Mouse (Mus musculus): ENCODE measurements around the gene Fnbp1l. TPM values are rescaled to one million over a fixed set of nuclear protein-coding genes. Genes with fewer than 3 reads are reported as not detected.

Fnbp1l gene
- polyA plus RNA-seq, 1 experiment from 2014 or later: 46.4 TPM

DNA sequence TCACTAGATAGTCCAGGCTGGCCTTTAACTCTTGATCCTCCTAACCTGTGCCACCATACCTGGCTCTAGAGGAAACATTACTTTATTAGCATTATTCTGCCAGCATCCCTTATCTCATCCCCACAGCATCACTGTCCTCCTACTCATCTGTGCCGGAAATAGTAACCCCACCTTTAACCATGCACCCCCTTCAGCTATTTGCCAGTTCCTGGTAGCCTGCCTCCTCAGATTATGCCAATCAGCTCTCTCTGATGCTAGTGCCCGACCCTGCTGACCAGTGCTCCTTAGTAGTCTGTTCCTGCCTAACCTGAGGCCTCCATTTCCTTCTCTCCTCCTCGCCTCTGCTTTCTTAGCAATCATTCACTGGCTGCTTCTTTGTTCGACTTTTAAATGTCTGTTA is 72.0 kb downstream of the Fnbp1l start:
- 76% methylated on average over 4 of the region's 4 CpGs for WGBS
- ATAC-seq (ENCODE audit: low read depth): no peak
- H3K4me1 ChIP-seq (replicated peaks; ENCODE audit: control insufficient read depth, insufficient read depth, low read length): no peaks in the 10 kb centered on the region
- peaks cover 26% of the 10 kb centered on the region for H3K36me3 ChIP-seq (ENCODE audit: control insufficient read depth, insufficient read depth, low read length)
- no peaks in the 10 kb centered on the region for H3K27me3 ChIP-seq (ENCODE audit: control insufficient read depth, insufficient read depth, low read depth, low read length)
- H3K4me3 ChIP-seq (ENCODE audit: low read length): no peak overlapping the region
- no peak overlapping the region for H3K4me2 ChIP-seq (ENCODE audit: low read depth, low read length)
- no peak overlapping the region for H3K9ac ChIP-seq (ENCODE audit: low read length)
- no peaks in the 10 kb centered on the region for H3K9me3 ChIP-seq (ENCODE audit: control insufficient read depth, low read length)
- no peak overlapping the region for H3K27ac ChIP-seq (ENCODE audit: low read length)

DNA sequence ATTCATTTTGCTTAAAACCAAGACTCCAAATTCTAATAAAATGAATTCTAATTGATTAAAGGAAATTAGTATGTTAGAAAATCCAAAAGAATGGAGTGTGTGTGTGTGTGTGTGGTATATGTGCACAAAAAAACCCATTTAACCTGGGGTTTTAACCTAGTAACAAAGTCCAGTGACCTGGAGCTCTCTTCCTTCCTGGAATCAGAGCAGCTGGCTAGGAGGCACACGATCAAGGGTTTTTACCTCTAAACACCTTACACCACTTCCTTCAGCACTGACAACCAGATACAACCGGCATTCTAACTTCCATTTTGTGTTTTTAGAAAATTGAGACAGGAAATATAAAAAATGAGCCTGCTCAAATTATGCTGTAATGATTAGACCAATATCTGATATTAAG is 74.2 kb downstream of the Fnbp1l start:
- Histone ChIP-seq H3K4me2 (ENCODE audit: low read depth, low read length) (no peak overlapping the region), H3K27ac (ENCODE audit: low read length) (no peak overlapping the region), H3K27me3 (ENCODE audit: control insufficient read depth, insufficient read depth, low read depth, low read length) (no peaks in the 10 kb centered on the region), H3K4me3 (ENCODE audit: low read length) (no peak overlapping the region), H3K4me1 (replicated peaks; ENCODE audit: control insufficient read depth, insufficient read depth, low read length) (no peaks in the 10 kb centered on the region), H3K36me3 (ENCODE audit: control insufficient read depth, insufficient read depth, low read length) (peaks cover 31% of the 10 kb centered on the region), H3K9ac (ENCODE audit: low read length) (no peak overlapping the region), H3K9me3 (ENCODE audit: control insufficient read depth, low read length) (no peaks in the 10 kb centered on the region)
- no peak for ATAC-seq (ENCODE audit: low read depth)
- 83% methylated on average over 2 of the region's 2 CpGs for WGBS

DNA sequence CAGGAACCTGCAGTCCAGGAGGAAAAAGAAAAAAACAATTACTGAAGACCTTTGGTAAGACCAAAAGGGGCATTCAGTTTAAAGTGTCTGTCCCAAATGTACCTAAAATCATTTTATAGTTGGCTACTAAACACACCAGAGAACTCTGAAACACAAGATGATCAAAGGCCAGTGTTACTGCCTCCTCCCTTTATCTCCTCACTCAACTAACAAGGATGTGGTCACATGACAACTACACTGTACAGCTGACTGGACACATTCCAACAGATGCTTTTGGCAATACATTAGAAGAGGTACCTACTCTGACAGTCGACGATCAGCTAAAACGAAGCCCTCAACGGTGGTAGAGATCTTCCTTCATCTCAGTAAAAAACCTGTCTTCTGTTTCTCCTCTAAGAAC is 78.6 kb downstream of the Fnbp1l start:
- Histone ChIP-seq H3K4me3 (ENCODE audit: low read length) (no peak overlapping the region), H3K27ac (ENCODE audit: low read length) (no peak overlapping the region), H3K4me2 (ENCODE audit: low read depth, low read length) (no peak overlapping the region), H3K27me3 (ENCODE audit: control insufficient read depth, insufficient read depth, low read depth, low read length) (no peaks in the 10 kb centered on the region), H3K9me3 (ENCODE audit: control insufficient read depth, low read length) (no peaks in the 10 kb centered on the region), H3K9ac (ENCODE audit: low read length) (no peak overlapping the region), H3K36me3 (ENCODE audit: control insufficient read depth, insufficient read depth, low read length) (peaks cover 34% of the 10 kb centered on the region), H3K4me1 (replicated peaks; ENCODE audit: control insufficient read depth, insufficient read depth, low read length) (no peaks in the 10 kb centered on the region)
- no peak for ATAC-seq (ENCODE audit: low read depth)
- WGBS: 70% methylated on average over 4 of the region's 4 CpGs

DNA sequence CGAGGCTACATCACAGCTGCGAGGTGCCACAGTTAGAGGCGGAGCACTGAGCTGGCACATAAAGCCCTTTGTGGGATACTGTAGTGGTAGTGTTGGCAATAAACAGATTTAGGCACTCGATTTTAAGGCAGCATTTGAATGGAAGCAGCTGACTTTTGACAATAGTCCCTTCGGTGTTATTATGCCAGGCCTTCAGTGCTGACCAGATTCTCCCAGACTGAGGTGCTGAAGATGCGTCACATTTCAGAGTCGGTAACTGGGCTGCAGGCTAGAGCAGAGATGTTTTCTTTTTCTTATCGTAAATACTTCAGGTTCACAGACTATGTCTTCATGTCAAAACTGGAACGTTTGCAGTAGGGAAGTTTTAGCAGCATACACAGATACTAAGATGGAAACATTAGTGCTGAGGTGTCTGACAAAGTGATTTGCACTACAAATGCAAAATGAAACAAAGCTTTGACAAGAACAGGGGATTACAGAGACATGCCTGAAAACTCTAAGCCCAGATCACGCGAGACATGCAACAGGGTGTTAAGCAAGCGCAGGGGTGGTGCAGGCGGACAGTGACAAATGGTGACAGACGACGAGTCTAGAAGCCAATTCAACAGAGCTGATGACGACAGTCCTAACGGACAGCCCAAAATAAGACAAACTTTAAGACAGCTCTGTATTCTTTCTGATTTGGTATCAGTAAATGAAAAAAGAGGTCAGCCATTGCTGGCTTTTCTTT is 79.4 kb downstream of the Fnbp1l start:
- Histone ChIP-seq H3K36me3 (ENCODE audit: control insufficient read depth, insufficient read depth, low read length) (peaks cover 34% of the 10 kb centered on the region), H3K27ac (ENCODE audit: low read length) (no peak overlapping the region), H3K4me2 (ENCODE audit: low read depth, low read length) (no peak overlapping the region), H3K9ac (ENCODE audit: low read length) (no peak overlapping the region), H3K9me3 (ENCODE audit: control insufficient read depth, low read length) (no peaks in the 10 kb centered on the region), H3K27me3 (ENCODE audit: control insufficient read depth, insufficient read depth, low read depth, low read length) (no peaks in the 10 kb centered on the region), H3K4me1 (replicated peaks; ENCODE audit: control insufficient read depth, insufficient read depth, low read length) (no peaks in the 10 kb centered on the region), H3K4me3 (ENCODE audit: low read length) (no peak overlapping the region)
- ATAC-seq (ENCODE audit: low read depth): no peak
- 77% methylated on average over 17 of the region's 17 CpGs for WGBS

DNA sequence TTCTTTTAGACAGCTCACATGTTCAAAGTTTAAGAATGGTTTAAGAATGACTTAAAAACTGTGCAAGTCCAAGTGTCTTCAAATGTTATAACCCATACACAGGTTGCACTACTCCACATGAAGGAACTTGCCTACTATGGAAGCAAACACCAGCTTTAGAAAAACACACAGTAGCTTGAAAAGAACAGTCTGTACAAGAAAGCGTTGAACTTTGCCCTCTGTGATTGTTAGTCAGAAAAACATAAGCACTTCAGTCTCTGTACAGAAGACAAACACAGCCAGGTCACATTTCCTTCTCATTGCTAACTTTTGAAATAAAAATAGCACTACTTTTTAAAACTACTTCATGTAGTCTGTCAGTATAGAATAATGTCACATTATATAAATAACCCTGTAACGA is 80.7 kb downstream of the Fnbp1l start:
- Histone ChIP-seq H3K4me3 (ENCODE audit: low read length) (no peak overlapping the region), H3K4me2 (ENCODE audit: low read depth, low read length) (no peak overlapping the region), H3K9ac (ENCODE audit: low read length) (no peak overlapping the region), H3K27ac (ENCODE audit: low read length) (no peak overlapping the region), H3K36me3 (ENCODE audit: control insufficient read depth, insufficient read depth, low read length) (peaks cover 24% of the 10 kb centered on the region), H3K27me3 (ENCODE audit: control insufficient read depth, insufficient read depth, low read depth, low read length) (no peaks in the 10 kb centered on the region), H3K4me1 (replicated peaks; ENCODE audit: control insufficient read depth, insufficient read depth, low read length) (no peaks in the 10 kb centered on the region), H3K9me3 (ENCODE audit: control insufficient read depth, low read length) (no peaks in the 10 kb centered on the region)
- no peak for ATAC-seq (ENCODE audit: low read depth)
- WGBS: 79% methylated on average over 2 of the region's 2 CpGs

DNA sequence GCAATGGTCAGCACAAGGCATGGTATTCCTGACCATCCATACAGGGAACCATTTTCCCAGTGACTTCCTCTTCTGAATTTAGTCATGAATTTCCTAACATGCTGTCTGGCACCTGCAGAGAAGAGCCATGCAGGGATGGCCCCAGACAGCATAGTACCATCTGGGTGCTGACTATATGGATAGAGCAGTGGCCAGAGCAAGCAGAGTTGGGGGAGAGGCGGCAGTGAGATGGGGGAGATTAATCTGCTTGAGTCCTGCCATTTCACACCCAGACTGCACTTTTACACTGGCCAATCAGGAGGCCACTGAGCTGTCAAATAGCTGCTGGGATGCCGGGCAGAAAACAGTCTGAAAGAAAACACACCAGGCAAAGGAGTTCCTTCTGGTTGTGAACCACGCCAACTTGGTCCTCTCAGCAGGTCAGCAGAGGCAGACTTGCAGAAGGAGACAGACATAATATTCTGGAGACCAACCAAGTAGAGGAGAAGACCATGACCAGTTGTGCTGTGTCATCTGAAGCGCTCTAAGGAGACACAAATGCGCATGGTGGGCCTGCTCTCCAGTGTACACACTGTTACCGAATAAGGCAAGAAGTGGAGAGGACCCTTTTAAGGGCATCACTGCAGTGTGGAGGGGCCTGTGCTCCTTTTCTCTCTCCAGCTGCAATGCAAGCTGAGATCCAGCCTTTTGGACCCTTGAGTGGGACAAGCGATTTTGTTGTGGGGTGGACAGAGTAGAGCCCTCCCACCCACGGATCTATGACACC is 83.4 kb downstream of the Fnbp1l start:
- Histone ChIP-seq H3K4me3 (ENCODE audit: low read length) (no peak overlapping the region), H3K36me3 (ENCODE audit: control insufficient read depth, insufficient read depth, low read length) (peaks cover 10% of the 10 kb centered on the region), H3K9me3 (ENCODE audit: control insufficient read depth, low read length) (no peaks in the 10 kb centered on the region), H3K4me1 (replicated peaks; ENCODE audit: control insufficient read depth, insufficient read depth, low read length) (no peaks in the 10 kb centered on the region), H3K27ac (ENCODE audit: low read length) (no peak overlapping the region), H3K9ac (ENCODE audit: low read length) (no peak overlapping the region), H3K4me2 (ENCODE audit: low read depth, low read length) (no peak overlapping the region), H3K27me3 (ENCODE audit: control insufficient read depth, insufficient read depth, low read depth, low read length) (no peaks in the 10 kb centered on the region)
- ATAC-seq (ENCODE audit: low read depth): no peak
- WGBS: 86% methylated on average over 8 of the region's 8 CpGs

DNA sequence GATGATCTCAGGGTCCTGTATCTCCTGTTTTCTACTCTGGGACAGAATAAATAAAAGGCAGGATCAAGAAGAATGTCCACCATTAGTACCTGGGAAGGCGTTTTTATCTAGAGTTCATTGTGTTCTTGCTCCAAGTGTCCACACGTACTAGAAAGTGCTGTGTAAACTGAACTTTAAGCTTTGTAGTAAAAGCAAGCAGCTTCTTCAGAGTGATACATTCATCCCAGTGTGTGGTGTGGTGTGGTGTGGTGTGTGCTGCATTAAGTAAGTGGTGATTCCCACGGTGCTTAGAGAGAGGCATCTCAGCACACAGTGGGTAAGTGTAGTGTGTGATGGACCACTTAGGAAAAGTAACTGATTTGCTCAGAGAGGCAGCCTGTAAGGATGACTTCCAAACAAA is 91.0 kb downstream of the Fnbp1l start:
- H3K9ac ChIP-seq (ENCODE audit: low read length): no peak overlapping the region
- H3K4me1 ChIP-seq (replicated peaks; ENCODE audit: control insufficient read depth, insufficient read depth, low read length): no peaks in the 10 kb centered on the region
- no peak for ATAC-seq (ENCODE audit: low read depth)
- H3K27ac ChIP-seq (ENCODE audit: low read length): no peak overlapping the region
- no peaks in the 10 kb centered on the region for H3K9me3 ChIP-seq (ENCODE audit: control insufficient read depth, low read length)
- H3K4me3 ChIP-seq (ENCODE audit: low read length): no peak overlapping the region
- 0 out of 2 replicates have a peak, but pooled peaks cover 3% of the 10 kb centered on the region for H3K36me3 ChIP-seq (ENCODE audit: control insufficient read depth, insufficient read depth, low read length)
- H3K27me3 ChIP-seq (ENCODE audit: control insufficient read depth, insufficient read depth, low read depth, low read length): no peaks in the 10 kb centered on the region
- WGBS: 61% methylated on average over 3 of the region's 3 CpGs
- H3K4me2 ChIP-seq (ENCODE audit: low read depth, low read length): no peak overlapping the region

DNA sequence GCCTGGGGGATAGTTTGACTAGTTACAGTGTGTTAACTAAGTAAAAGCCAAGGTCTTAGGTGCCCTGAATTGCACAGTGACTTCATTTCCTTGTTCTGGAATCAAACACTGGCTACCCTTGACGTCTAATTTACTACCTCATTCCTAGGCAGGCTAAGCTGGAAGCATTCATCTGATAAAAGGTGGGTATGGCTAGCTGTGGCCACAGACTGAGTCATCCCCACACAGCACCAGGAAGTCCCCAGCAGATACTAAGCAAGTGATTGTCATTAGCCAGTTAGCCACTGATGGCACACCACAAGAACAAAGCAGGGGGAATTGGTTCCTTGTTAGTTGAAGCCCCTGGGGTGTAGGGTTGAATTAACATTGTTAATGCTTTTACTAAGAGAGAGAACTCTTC is 98.2 kb downstream of the Fnbp1l start:
- no peak overlapping the region for H3K4me3 ChIP-seq (ENCODE audit: low read length)
- no peaks in the 10 kb centered on the region for H3K9me3 ChIP-seq (ENCODE audit: control insufficient read depth, low read length)
- no peaks in the 10 kb centered on the region for H3K27me3 ChIP-seq (ENCODE audit: control insufficient read depth, insufficient read depth, low read depth, low read length)
- 64% methylated on average over 1 of the region's 1 CpGs for WGBS
- no peak overlapping the region for H3K9ac ChIP-seq (ENCODE audit: low read length)
- H3K4me2 ChIP-seq (ENCODE audit: low read depth, low read length): no peak overlapping the region
- ATAC-seq (ENCODE audit: low read depth): no peak
- no peaks in the 10 kb centered on the region; the same call in 1 of the 2 replicates for H3K4me1 ChIP-seq (replicated peaks; ENCODE audit: control insufficient read depth, insufficient read depth, low read length)
- no peak overlapping the region for H3K27ac ChIP-seq (ENCODE audit: low read length)
- 0 out of 2 replicates have a peak, but pooled peaks cover 3% of the 10 kb centered on the region for H3K36me3 ChIP-seq (ENCODE audit: control insufficient read depth, insufficient read depth, low read length)

DNA sequence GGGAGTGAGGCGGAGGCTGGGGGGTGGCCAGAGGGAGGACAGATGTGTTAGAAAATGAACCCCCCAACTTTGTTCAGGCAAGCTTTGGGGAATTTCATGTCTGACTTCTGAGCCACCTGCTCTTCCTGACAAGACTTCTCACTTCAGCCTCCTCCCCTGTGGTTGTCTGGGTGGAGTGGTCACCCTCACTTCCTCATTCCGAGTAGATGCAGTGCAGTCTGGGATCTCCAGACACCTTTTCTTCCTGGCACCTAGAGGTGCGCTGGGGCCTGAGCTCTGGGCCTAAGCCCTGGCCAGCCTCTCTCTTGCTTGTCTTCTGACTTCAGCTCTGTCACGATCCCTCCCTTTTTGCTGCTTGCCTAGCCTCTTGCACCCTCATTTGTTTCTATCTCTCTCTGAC is 98.6 kb downstream of the Fnbp1l start:
- Histone ChIP-seq H3K27ac (ENCODE audit: low read length) (no peak overlapping the region), H3K27me3 (ENCODE audit: control insufficient read depth, insufficient read depth, low read depth, low read length) (no peaks in the 10 kb centered on the region), H3K4me2 (ENCODE audit: low read depth, low read length) (no peak overlapping the region), H3K9me3 (ENCODE audit: control insufficient read depth, low read length) (no peaks in the 10 kb centered on the region), H3K4me3 (ENCODE audit: low read length) (no peak overlapping the region), H3K9ac (ENCODE audit: low read length) (no peak overlapping the region), H3K4me1 (replicated peaks; ENCODE audit: control insufficient read depth, insufficient read depth, low read length) (no peaks in the 10 kb centered on the region; the same call in 1 of the 2 replicates), H3K36me3 (ENCODE audit: control insufficient read depth, insufficient read depth, low read length) (0 out of 2 replicates have a peak, but pooled peaks cover 3% of the 10 kb centered on the region)
- WGBS: 86% methylated on average over 4 of the region's 4 CpGs
- no peak for ATAC-seq (ENCODE audit: low read depth)

Data from lung, embryonic 16.5 days (tissue).